In genomic region chr19:3586540-3586939, GRCm38 (mm10) we compare ENCODE assay signal across 8 mouse cellular contexts. TPM values are rescaled to one million over a fixed set of nuclear protein-coding genes. Genes with fewer than 3 reads are reported as not detected.
DNase-seq lines count a peak whose midpoint lies in the region; ATAC-seq and TF ChIP-seq lines count a peak whose summit lies in the region.

No protein-coding gene starts in this region.

- no peaks in the 10 kb centered on the region for H3K4me1 ChIP-seq in hindbrain, postnatal 0 days (ENCODE audit: insufficient read depth, low read length)
- no peaks in the 10 kb centered on the region for H3K4me1 ChIP-seq in hindbrain, embryonic 16.5 days (ENCODE audit: control insufficient read depth, insufficient read depth, low read depth, low read length)
- H3K4me1 ChIP-seq in MEL (ENCODE audit: control insufficient read depth in 1 of 2, insufficient read depth in 2 of 2, low read length in 2 of 2) = peaks cover 11 to 16% of the 10 kb centered on the region in 2 experiments
- no peaks in the 10 kb centered on the region for H3K4me1 ChIP-seq in intestine, embryonic 14.5 days (replicated peaks; ENCODE audit: control insufficient read depth, insufficient read depth, low read length)
- H3K4me1 ChIP-seq in liver, embryonic 13.5 days (replicated peaks) = peaks cover 26% of the 10 kb centered on the region

- no peaks in the 10 kb centered on the region for H3K79me2 ChIP-seq in MEL (ENCODE audit: control insufficient read depth, insufficient read depth, low read length, poor library complexity)

- TF ChIP-seq RAD21 in MEL (IDR thresholded peaks at IDR 0.05; ENCODE audit: low read depth, low read length) = peak; percentile 36

- H3K4me3 ChIP-seq in hindbrain, postnatal 0 days (ENCODE audit: low read length) = no peak overlapping the region
- no peak overlapping the region for H3K4me3 ChIP-seq in hindbrain, embryonic 16.5 days (ENCODE audit: low read length)
- H3K4me3 ChIP-seq in MEL (ENCODE audit: control insufficient read depth in 1 of 2, insufficient read depth in 1 of 2, low read depth in 2 of 2, low read length in 2 of 2) = no peak overlapping the region
- H3K4me3 ChIP-seq in intestine, embryonic 14.5 days (ENCODE audit: low read depth, low read length) = no peak overlapping the region
- H3K4me3 ChIP-seq in liver, embryonic 13.5 days (replicated peaks) = no peak overlapping the region

- no peak for ATAC-seq in hindbrain, postnatal 0 days
- ATAC-seq in hindbrain, embryonic 16.5 days = no peak
- ATAC-seq in intestine, embryonic 14.5 days (replicated peaks; ENCODE audit: low FRiP score, low TSS enrichment, low read depth) = no peak
- no peak for ATAC-seq in liver, embryonic 13.5 days (ENCODE audit: low read depth)

- peak; percentile 79 for TF ChIP-seq CTCF in hindbrain, postnatal 0 days (IDR thresholded peaks at IDR 0.05; ENCODE audit: low read depth)
- TF ChIP-seq CTCF in MEL (IDR thresholded peaks at IDR 0.05 in 2 of 3, conservative IDR thresholded peaks at IDR 0.05 in 1 of 3; ENCODE audit: control insufficient read depth in 1 of 3, insufficient read depth in 1 of 3, low read depth in 2 of 3, low read length in 3 of 3, poor library complexity in 1 of 3, severe bottlenecking in 1 of 3) = peak; percentile 80 to 91 (median 87)

- no peaks in the 10 kb centered on the region for H3K36me3 ChIP-seq in hindbrain, postnatal 0 days (ENCODE audit: insufficient read depth, low read length)
- no peaks in the 10 kb centered on the region for H3K36me3 ChIP-seq in hindbrain, embryonic 16.5 days (ENCODE audit: control insufficient read depth, insufficient read depth, low read length)
- peaks cover 0 to 17% of the 10 kb centered on the region in 2 experiments; a peak in 2 of 4 replicates for H3K36me3 ChIP-seq in MEL (ENCODE audit: control insufficient read depth in 1 of 2, insufficient read depth in 2 of 2, low read length in 2 of 2)
- H3K36me3 ChIP-seq in intestine, embryonic 14.5 days (ENCODE audit: control insufficient read depth, insufficient read depth, low read length) = peaks cover 74% of the 10 kb centered on the region
- peaks cover 52% of the 10 kb centered on the region for H3K36me3 ChIP-seq in liver, embryonic 13.5 days

- 40% methylated on average over 1 of the region's 1 CpGs for WGBS in hindbrain, postnatal 0 days
- WGBS in hindbrain, embryonic 16.5 days = 63% methylated on average over 1 of the region's 1 CpGs
- WGBS in intestine, embryonic 14.5 days = 31% methylated on average over 1 of the region's 1 CpGs
- 32% methylated on average over 1 of the region's 1 CpGs for WGBS in liver, embryonic 13.5 days (ENCODE audit: insufficient replicate concordance)

- H3K27ac ChIP-seq in hindbrain, postnatal 0 days = no peak overlapping the region
- H3K27ac ChIP-seq in hindbrain, embryonic 16.5 days (ENCODE audit: low read depth, low read length) = no peak overlapping the region
- H3K27ac ChIP-seq in MEL (ENCODE audit: control insufficient read depth, low read depth, low read length) = no peak overlapping the region
- no peak overlapping the region for H3K27ac ChIP-seq in intestine, embryonic 14.5 days (ENCODE audit: low read depth)
- H3K27ac ChIP-seq in liver, embryonic 13.5 days = no peak overlapping the region

- TF ChIP-seq POLR2A in MEL (IDR thresholded peaks at IDR 0.05; ENCODE audit: control insufficient read depth in 1 of 2, insufficient read depth in 1 of 2, low read depth in 1 of 2, low read length in 2 of 2, poor library complexity in 1 of 2) = no peak

- DNase-seq in hindbrain, postnatal 0 days (ENCODE audit: low spot score) = peak; percentile 50
- DNase-seq in MEL (ENCODE audit: low read depth, low spot score) = peak; percentile 75
- DNase-seq in c-Kit-positive CD71-positive TER-119-positive erythroid progenitor cells, embryonic 14.5 days (ENCODE audit: low spot score) = peak; percentile 56
- DNase-seq in intestine, embryonic 14.5 days (ENCODE audit: low spot score) = peak; percentile 70
- DNase-seq in liver, embryonic 13.5 days = peak; percentile 48
- DNase-seq in right cerebral cortex, adult 2 months (ENCODE audit: low spot score in 2 of 2) = peak; percentile 48 to 68
- DNase-seq in ovary, postnatal 14 days (ENCODE audit: low spot score) = no peak

- no peak overlapping the region for H3K9ac ChIP-seq in hindbrain, postnatal 0 days (replicated peaks; ENCODE audit: low read length)
- no peak overlapping the region for H3K9ac ChIP-seq in hindbrain, embryonic 16.5 days (ENCODE audit: low read depth, low read length)
- no peak overlapping the region for H3K9ac ChIP-seq in MEL (ENCODE audit: control insufficient read depth, low read depth, low read length, poor library complexity, severe bottlenecking)
- no peak overlapping the region for H3K9ac ChIP-seq in intestine, embryonic 14.5 days (ENCODE audit: low read length)
- no peak overlapping the region for H3K9ac ChIP-seq in liver, embryonic 13.5 days

- H3K4me2 ChIP-seq in hindbrain, postnatal 0 days (ENCODE audit: low read depth, low read length) = no peak overlapping the region
- no peak overlapping the region for H3K4me2 ChIP-seq in hindbrain, embryonic 16.5 days (ENCODE audit: low read length)
- no peak overlapping the region for H3K4me2 ChIP-seq in intestine, embryonic 14.5 days (ENCODE audit: low read length)
- no peak overlapping the region for H3K4me2 ChIP-seq in liver, embryonic 13.5 days

- TF ChIP-seq EP300 in MEL (IDR thresholded peaks at IDR 0.05; ENCODE audit: low read depth in 1 of 2, low read length in 2 of 2) = no peak

- no peaks in the 10 kb centered on the region for H3K9me3 ChIP-seq in hindbrain, postnatal 0 days (ENCODE audit: low read length)
- no peaks in the 10 kb centered on the region for H3K9me3 ChIP-seq in hindbrain, embryonic 16.5 days (ENCODE audit: control insufficient read depth, low read length)
- no peaks in the 10 kb centered on the region for H3K9me3 ChIP-seq in MEL (replicated peaks; ENCODE audit: insufficient read depth, low read length)
- H3K9me3 ChIP-seq in intestine, embryonic 14.5 days (ENCODE audit: control insufficient read depth, low read length) = no peaks in the 10 kb centered on the region
- H3K9me3 ChIP-seq in liver, embryonic 13.5 days (replicated peaks) = no peaks in the 10 kb centered on the region

- no peaks in the 10 kb centered on the region for H3K27me3 ChIP-seq in hindbrain, postnatal 0 days (ENCODE audit: insufficient read depth, low read length)
- H3K27me3 ChIP-seq in hindbrain, embryonic 16.5 days (replicated peaks; ENCODE audit: control insufficient read depth, insufficient read depth, low read length) = no peaks in the 10 kb centered on the region
- H3K27me3 ChIP-seq in MEL (ENCODE audit: control insufficient read depth in 1 of 2, insufficient read depth in 2 of 2, low read length in 2 of 2) = no peaks in the 10 kb centered on the region
- no peaks in the 10 kb centered on the region for H3K27me3 ChIP-seq in intestine, embryonic 14.5 days (replicated peaks; ENCODE audit: control insufficient read depth, insufficient read depth, low read length)
- H3K27me3 ChIP-seq in liver, embryonic 13.5 days = no peaks in the 10 kb centered on the region

TF ChIP-seq in MEL, 35 proteins besides CTCF, POLR2A, EP300 and RAD21:
- TF ChIP-seq SMC3 (IDR thresholded peaks at IDR 0.05; ENCODE audit: low read depth, low read length) = peak; percentile 48
- TF ChIP-seq CHD1 (IDR thresholded peaks at IDR 0.05; ENCODE audit: low read depth, low read length) = no peak
- no peak for TF ChIP-seq ZNF384 (IDR thresholded peaks at IDR 0.05; ENCODE audit: low read depth, low read length)
- no peak for TF ChIP-seq GABPA (IDR thresholded peaks at IDR 0.05; ENCODE audit: low read depth, low read length)
- TF ChIP-seq UBTF (IDR thresholded peaks at IDR 0.05; ENCODE audit: borderline replicate concordance, insufficient read depth, low read depth, low read length) = no peak
- no peak for TF ChIP-seq KAT2A (conservative IDR thresholded peaks at IDR 0.05; ENCODE audit: low read depth, low read length)
- TF ChIP-seq ZC3H11A (IDR thresholded peaks at IDR 0.05; ENCODE audit: low read depth, low read length) = 0 out of 2 replicates have a peak, but pooled peaks have one; percentile 11

RNA-seq across cellular contexts. Expression of gene Ppp6r3, which starts 11.0 kb away (rescaled TPM):
- total RNA-seq in hindbrain, postnatal 0 days (2014; rRNA removed) = 81.7 and 97.8 TPM in 2 replicates
- 31.0 and 32.0 TPM in 2 replicates for polyA plus RNA-seq in hindbrain, postnatal 0 days (2015; fragmentation: Nextera tagmentation; extraction: Ambion mirVana)
- polyA plus RNA-seq in hindbrain, embryonic 16.5 days (2015; fragmentation: Nextera tagmentation; extraction: Ambion mirVana) = 49.7 and 56.5 TPM in 2 replicates
- 49.4 and 55.5 TPM in 2 replicates for total RNA-seq in MEL (2012; rRNA removed)
- 100 to 1,000 TPM in 1 of 2 experiments, 10 to 100 TPM in 1; 70.0 to 135 TPM for polyA plus RNA-seq in MEL (2012; ENCODE audit: insufficient read depth in 1 of 2, insufficient read length in 2 of 2, low read depth in 1 of 2, low replicate concordance in 2 of 2, missing spikeins in 1 of 2)
- 64.2 and 70.9 TPM in 2 replicates for polyA plus RNA-seq in intestine, embryonic 14.5 days (2014; fragmentation: Nextera tagmentation; extraction: Ambion mirVana)
- polyA plus RNA-seq in liver, embryonic 13.5 days (2015; fragmentation: Nextera tagmentation; extraction: Ambion mirVana) = 22.3 and 28.0 TPM in 2 replicates
